Mouse (Mus musculus): ENCODE measurements around the gene Bhlha9. TPM values are rescaled to one million over a fixed set of nuclear protein-coding genes. Genes with fewer than 3 reads are reported as not detected.
"Not testable (repeated sequence)": the region's sequence is repeated elsewhere in the genome, so short reads cannot be mapped to it uniquely, and the experiment has no call there.

Bhlha9 gene
- polyA plus RNA-seq, 1 experiment from 2014 or later: not detected

DNA sequence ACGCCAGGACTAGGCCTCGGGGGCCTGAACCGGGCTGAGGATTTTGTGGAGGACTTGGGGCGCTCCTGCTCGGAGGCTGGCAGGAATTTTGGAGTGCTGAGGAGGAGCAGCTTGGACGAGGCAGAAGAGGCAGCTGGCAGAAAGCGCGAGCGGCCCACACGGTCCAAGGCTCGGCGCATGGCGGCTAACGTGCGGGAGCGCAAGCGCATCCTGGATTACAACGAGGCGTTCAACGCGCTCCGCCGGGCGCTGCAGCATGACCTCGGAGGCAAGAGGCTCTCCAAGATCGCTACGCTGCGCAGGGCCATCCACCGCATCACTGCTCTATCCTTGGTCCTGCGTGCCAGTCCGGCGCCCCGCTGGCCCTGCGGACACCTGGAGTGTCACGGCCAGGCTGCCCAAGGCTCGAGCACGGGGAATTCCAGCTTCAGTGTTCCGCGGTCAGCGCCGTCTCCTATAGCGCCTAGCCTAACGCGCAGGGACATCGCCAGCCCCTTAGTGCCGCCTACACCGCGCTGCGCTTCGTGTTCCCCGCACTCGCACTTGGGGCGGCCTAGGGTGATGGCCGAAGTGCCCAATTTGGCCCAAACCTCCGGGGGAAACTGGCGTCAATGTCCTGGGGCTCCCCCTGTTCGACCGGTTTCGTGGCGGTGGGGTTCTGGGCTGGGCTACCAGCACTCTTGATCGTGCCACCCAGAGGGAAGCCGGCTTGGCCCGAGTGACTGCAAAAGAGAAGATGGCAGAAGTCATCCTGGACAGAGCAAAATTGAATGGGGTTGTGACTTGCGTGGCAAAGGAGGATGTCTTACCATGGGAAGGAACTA lies 503 bp downstream of the Bhlha9 start:
- H3K9me3 ChIP-seq (ENCODE audit: low read length): no peaks in the 10 kb centered on the region
- H3K4me1 ChIP-seq (ENCODE audit: insufficient read depth, low read depth, low read length): no peaks in the 10 kb centered on the region
- H3K4me3 ChIP-seq (ENCODE audit: low read depth, low read length): no peak overlapping the region
- ATAC-seq: no peak
- TF ChIP-seq CTCF (IDR thresholded peaks at IDR 0.05): no peak
- TF ChIP-seq EP300 (IDR thresholded peaks at IDR 0.05): no peak
- H3K4me2 ChIP-seq (replicated peaks; ENCODE audit: low read depth, low read length): peak overlapping the region; percentile 32; the same call in 1 of the 2 replicates
- peaks cover 31% of the 10 kb centered on the region for H3K27me3 ChIP-seq (replicated peaks; ENCODE audit: insufficient read depth, low read length)
- H3K9ac ChIP-seq (replicated peaks; ENCODE audit: low read depth): no peak overlapping the region
- 5% methylated on average over 54 of the region's 64 CpGs for WGBS
- H3K27ac ChIP-seq (ENCODE audit: low read length): no peak overlapping the region
- no peaks in the 10 kb centered on the region for H3K36me3 ChIP-seq (ENCODE audit: insufficient read depth, low read length)
- DNase-seq (ENCODE audit: low spot score): no peak

DNA sequence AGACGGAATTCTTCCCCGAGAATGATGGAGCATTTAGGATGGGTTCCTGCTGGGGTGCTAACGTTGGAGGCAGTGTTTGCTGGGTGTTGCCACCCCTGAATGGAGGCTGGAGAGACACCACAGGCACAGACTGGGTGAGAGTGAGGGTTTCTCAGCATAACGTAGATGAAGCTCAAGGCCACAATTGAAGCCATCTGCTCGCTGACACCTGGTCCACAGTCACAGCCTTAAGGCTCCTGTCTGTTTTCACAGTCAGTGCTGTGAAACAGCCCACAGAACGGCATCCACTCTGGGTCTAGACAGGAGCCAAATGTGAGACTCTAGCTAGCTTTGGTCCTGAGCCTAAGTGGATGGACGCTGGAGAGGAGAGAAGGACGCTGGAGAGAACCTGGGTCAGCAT lies 1.9 kb downstream of the Bhlha9 start:
- Histone ChIP-seq H3K4me3 (ENCODE audit: low read depth, low read length) (no peak overlapping the region), H3K9me3 (ENCODE audit: low read length) (no peaks in the 10 kb centered on the region), H3K4me1 (ENCODE audit: insufficient read depth, low read depth, low read length) (no peaks in the 10 kb centered on the region), H3K27ac (ENCODE audit: low read length) (no peak overlapping the region), H3K9ac (replicated peaks; ENCODE audit: low read depth) (no peak overlapping the region), H3K36me3 (ENCODE audit: insufficient read depth, low read length) (no peaks in the 10 kb centered on the region), H3K27me3 (replicated peaks; ENCODE audit: insufficient read depth, low read length) (peaks cover 29% of the 10 kb centered on the region), H3K4me2 (replicated peaks; ENCODE audit: low read depth, low read length) (no peak overlapping the region)
- no peak for TF ChIP-seq EP300 (IDR thresholded peaks at IDR 0.05)
- TF ChIP-seq CTCF (IDR thresholded peaks at IDR 0.05): no peak
- DNase-seq (ENCODE audit: low spot score) (no peak), ATAC-seq (no peak)
- 42% methylated on average over 8 of the region's 8 CpGs for WGBS

DNA sequence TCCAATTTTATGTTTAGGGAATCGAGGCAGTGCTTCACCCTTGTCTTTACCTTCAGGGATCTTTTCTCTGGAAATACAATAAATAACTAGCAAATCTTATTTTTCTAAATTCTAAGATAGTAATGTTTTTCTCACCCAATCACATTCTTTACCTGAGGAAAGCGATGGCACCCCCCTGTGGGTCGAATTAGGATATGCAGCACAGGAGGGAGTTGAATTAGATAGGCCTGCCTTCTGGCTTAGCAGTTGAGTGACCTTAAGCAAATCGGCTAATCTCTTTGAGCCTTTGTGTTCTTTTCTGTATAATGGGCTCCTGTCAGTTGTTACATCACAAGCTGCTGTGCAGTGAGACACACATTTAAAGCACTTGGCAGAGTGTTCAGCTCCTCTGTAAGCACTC lies 2.4 kb downstream of the Bhlha9 start:
- TF ChIP-seq CTCF (IDR thresholded peaks at IDR 0.05) (no peak; the same call in 1 of the 2 replicates), EP300 (IDR thresholded peaks at IDR 0.05) (no peak)
- H3K4me3 ChIP-seq (ENCODE audit: low read depth, low read length): no peak overlapping the region
- H3K27ac ChIP-seq (ENCODE audit: low read length): no peak overlapping the region
- H3K4me1 ChIP-seq (ENCODE audit: insufficient read depth, low read depth, low read length): no peaks in the 10 kb centered on the region
- no peak overlapping the region for H3K9ac ChIP-seq (replicated peaks; ENCODE audit: low read depth)
- H3K9me3 ChIP-seq (ENCODE audit: low read length): no peaks in the 10 kb centered on the region
- DNase-seq (ENCODE audit: low spot score): no peak
- ATAC-seq: no peak
- peaks cover 29% of the 10 kb centered on the region for H3K27me3 ChIP-seq (replicated peaks; ENCODE audit: insufficient read depth, low read length)
- H3K36me3 ChIP-seq (ENCODE audit: insufficient read depth, low read length): no peaks in the 10 kb centered on the region
- H3K4me2 ChIP-seq (replicated peaks; ENCODE audit: low read depth, low read length): no peak overlapping the region
- WGBS: 36% methylated on average over 4 of the region's 4 CpGs

DNA sequence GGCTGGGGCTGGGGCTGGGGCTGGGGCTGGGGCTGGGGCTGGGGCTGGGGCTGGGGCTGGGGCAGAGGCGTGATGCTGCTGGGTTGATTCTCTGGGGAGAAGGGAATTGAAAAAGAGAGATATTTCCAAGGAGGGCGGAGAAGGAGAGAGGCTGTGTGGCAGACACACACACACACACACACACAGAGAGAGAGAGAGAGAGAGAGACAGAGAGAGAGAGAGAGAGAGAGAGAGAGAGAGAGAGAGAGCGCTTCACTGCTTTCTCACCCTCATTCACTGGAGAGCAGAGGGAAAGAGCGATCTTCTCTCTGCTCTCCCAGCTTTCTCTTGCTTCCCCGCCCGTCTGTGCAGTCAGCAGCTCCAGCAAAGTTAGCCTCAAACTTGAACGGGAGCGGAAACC lies 7.2 kb downstream of the Bhlha9 start, which contains the start of gene Trarg1:
TSS of gene Trarg1 (plus strand) at position 301 of the 400 bp plus-strand sequence.
- ATAC-seq; H3K36me3 ChIP-seq (ENCODE audit: insufficient read depth, low read length); H3K9me3 ChIP-seq (ENCODE audit: low read length); DNase-seq (ENCODE audit: low spot score); H3K27me3 ChIP-seq (replicated peaks; ENCODE audit: insufficient read depth, low read length); H3K4me3 ChIP-seq (ENCODE audit: low read depth, low read length); H3K9ac ChIP-seq (replicated peaks; ENCODE audit: low read depth); H3K27ac ChIP-seq (ENCODE audit: low read length); H3K4me1 ChIP-seq (ENCODE audit: insufficient read depth, low read depth, low read length): not testable (repeated sequence)
- 34% methylated on average over 6 of the region's 8 CpGs for WGBS
- peak within 1 kb of the TSS; percentile 2; the same call in 1 of the 2 replicates for H3K4me2 ChIP-seq (replicated peaks; ENCODE audit: low read depth, low read length)

DNA sequence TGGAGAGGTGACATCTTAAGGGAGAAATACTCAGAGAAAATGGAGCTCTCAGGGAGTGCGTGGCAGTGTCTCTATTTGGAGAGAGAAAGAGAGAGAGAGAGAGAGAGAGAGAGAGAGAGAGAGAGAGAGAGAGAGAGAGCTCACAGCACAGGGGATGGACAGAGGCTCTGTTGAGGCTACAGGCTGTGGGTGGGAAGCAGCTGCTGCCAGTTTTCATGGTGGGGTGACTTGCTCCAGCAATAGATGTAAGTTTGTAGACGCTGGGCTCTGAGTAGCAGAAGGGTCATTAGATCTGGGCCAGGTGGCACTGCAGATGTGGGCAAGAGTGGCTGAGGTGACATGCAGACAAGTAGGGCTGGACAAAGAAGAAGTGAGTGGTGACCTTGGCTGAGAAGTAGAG lies 13.3 kb downstream of the Bhlha9 start:
- Histone ChIP-seq H3K27ac (ENCODE audit: low read length) (no peak overlapping the region), H3K27me3 (replicated peaks; ENCODE audit: insufficient read depth, low read length) (no peaks in the 10 kb centered on the region), H3K4me2 (replicated peaks; ENCODE audit: low read depth, low read length) (no peak overlapping the region), H3K4me1 (ENCODE audit: insufficient read depth, low read depth, low read length) (no peaks in the 10 kb centered on the region), H3K36me3 (ENCODE audit: insufficient read depth, low read length) (no peaks in the 10 kb centered on the region), H3K9me3 (ENCODE audit: low read length) (no peaks in the 10 kb centered on the region), H3K4me3 (ENCODE audit: low read depth, low read length) (no peak overlapping the region), H3K9ac (replicated peaks; ENCODE audit: low read depth) (no peak overlapping the region)
- TF ChIP-seq CTCF (IDR thresholded peaks at IDR 0.05): no peak
- TF ChIP-seq EP300 (IDR thresholded peaks at IDR 0.05): no peak
- ATAC-seq (no peak), DNase-seq (ENCODE audit: low spot score) (no peak)
- 53% methylated on average over 2 of the region's 2 CpGs for WGBS

DNA sequence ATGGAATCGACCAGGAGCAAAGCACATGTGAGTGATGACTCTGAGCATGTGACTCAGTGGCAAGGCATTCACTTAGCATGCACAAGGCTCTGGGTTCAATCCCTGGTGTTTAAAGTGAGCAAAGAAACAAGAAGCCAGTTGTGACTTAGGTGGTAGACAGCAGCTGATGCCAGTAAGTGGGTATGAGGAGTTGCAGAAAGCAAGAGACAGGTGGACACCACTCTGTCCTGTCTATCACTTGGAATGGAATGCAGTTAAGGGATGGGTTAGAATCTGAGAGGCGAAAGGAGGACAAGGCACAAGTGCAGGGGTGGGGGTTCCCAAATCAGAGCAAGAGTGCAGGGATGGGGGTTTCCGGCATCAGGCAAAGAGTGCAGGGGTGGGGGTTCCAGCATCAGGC lies 19.8 kb downstream of the Bhlha9 start:
- 64% methylated on average over 3 of the region's 3 CpGs for WGBS
- no peak overlapping the region for H3K27ac ChIP-seq (ENCODE audit: low read length)
- ATAC-seq: no peak
- TF ChIP-seq CTCF (IDR thresholded peaks at IDR 0.05): no peak
- no peak for TF ChIP-seq EP300 (IDR thresholded peaks at IDR 0.05)
- DNase-seq (ENCODE audit: low spot score): no peak
- H3K4me2 ChIP-seq (replicated peaks; ENCODE audit: low read depth, low read length): no peak overlapping the region
- H3K4me3 ChIP-seq (ENCODE audit: low read depth, low read length): no peak overlapping the region
- H3K27me3 ChIP-seq (replicated peaks; ENCODE audit: insufficient read depth, low read length): no peaks in the 10 kb centered on the region
- no peaks in the 10 kb centered on the region for H3K9me3 ChIP-seq (ENCODE audit: low read length)
- no peak overlapping the region for H3K9ac ChIP-seq (replicated peaks; ENCODE audit: low read depth)
- H3K4me1 ChIP-seq (ENCODE audit: insufficient read depth, low read depth, low read length): no peaks in the 10 kb centered on the region
- no peaks in the 10 kb centered on the region for H3K36me3 ChIP-seq (ENCODE audit: insufficient read depth, low read length)
